Mouse (Mus musculus): ENCODE results near the gene Pum1. TPM values are rescaled to one million over a fixed set of nuclear protein-coding genes. Genes with fewer than 3 reads are reported as not detected.

Gene Pum1
- polyA plus RNA-seq, 1 experiment from 2014 or later = 70.4 TPM

- Histone ChIP-seq H3K4me1 (ENCODE audit: control insufficient read depth, insufficient read depth, low read length) (no peaks in the 10 kb centered on the region), H3K4me3 (ENCODE audit: low read depth, low read length) (no peak overlapping the region), H3K27me3 (replicated peaks; ENCODE audit: control insufficient read depth, insufficient read depth, low read length) (no peaks in the 10 kb centered on the region), H3K4me2 (ENCODE audit: low read depth, low read length) (no peak overlapping the region), H3K36me3 (ENCODE audit: control insufficient read depth, insufficient read depth, low read length) (no peaks in the 10 kb centered on the region), H3K9me3 (ENCODE audit: control insufficient read depth, low read length) (no peaks in the 10 kb centered on the region), H3K27ac (replicated peaks; ENCODE audit: low read depth, low read length) (no peak overlapping the region), H3K9ac (ENCODE audit: low read depth, low read length) (no peak overlapping the region)
- DNase-seq (ENCODE audit: low spot score) = no peak
- no peak for ATAC-seq (ENCODE audit: low read depth)
- 69% methylated on average over 7 of the region's 7 CpGs for WGBS
Measured at GRCm38 (mm10) chr4:130811385-130811784, 148.3 kb downstream of the Pum1 start.

GRCm38 (mm10) chr4:130813958-130814357, 150.8 kb downstream of the Pum1 start:
- Histone ChIP-seq H3K27me3 (replicated peaks; ENCODE audit: control insufficient read depth, insufficient read depth, low read length) (no peaks in the 10 kb centered on the region), H3K9me3 (ENCODE audit: control insufficient read depth, low read length) (no peaks in the 10 kb centered on the region), H3K27ac (replicated peaks; ENCODE audit: low read depth, low read length) (no peak overlapping the region), H3K9ac (ENCODE audit: low read depth, low read length) (no peak overlapping the region), H3K4me1 (ENCODE audit: control insufficient read depth, insufficient read depth, low read length) (no peaks in the 10 kb centered on the region), H3K36me3 (ENCODE audit: control insufficient read depth, insufficient read depth, low read length) (peaks cover 6% of the 10 kb centered on the region; the same call in 1 of the 2 replicates), H3K4me3 (ENCODE audit: low read depth, low read length) (no peak overlapping the region), H3K4me2 (ENCODE audit: low read depth, low read length) (no peak overlapping the region)
- 46% methylated on average over 2 of the region's 2 CpGs for WGBS
- DNase-seq (ENCODE audit: low spot score) (no peak), ATAC-seq (ENCODE audit: low read depth) (peak; percentile 51; the same call in 1 of the 2 replicates)

- ATAC-seq (ENCODE audit: low read depth) = peak; percentile 23; the same call in 1 of the 2 replicates
- H3K4me1 ChIP-seq (ENCODE audit: control insufficient read depth, insufficient read depth, low read length) = no peaks in the 10 kb centered on the region
- no peaks in the 10 kb centered on the region for H3K9me3 ChIP-seq (ENCODE audit: control insufficient read depth, low read length)
- 45% methylated on average over 8 of the region's 8 CpGs for WGBS
- peak; percentile 67 for DNase-seq (ENCODE audit: low spot score)
- H3K9ac ChIP-seq (ENCODE audit: low read depth, low read length) = no peak overlapping the region
- no peak overlapping the region for H3K4me2 ChIP-seq (ENCODE audit: low read depth, low read length)
- no peak overlapping the region for H3K27ac ChIP-seq (replicated peaks; ENCODE audit: low read depth, low read length)
- H3K27me3 ChIP-seq (replicated peaks; ENCODE audit: control insufficient read depth, insufficient read depth, low read length) = no peaks in the 10 kb centered on the region
- H3K4me3 ChIP-seq (ENCODE audit: low read depth, low read length) = no peak overlapping the region
- peaks cover 14% of the 10 kb centered on the region; the same call in 1 of the 2 replicates for H3K36me3 ChIP-seq (ENCODE audit: control insufficient read depth, insufficient read depth, low read length)
Measured at GRCm38 (mm10) chr4:130814742-130815330, 151.7 kb downstream of the Pum1 start.

- H3K36me3 ChIP-seq (ENCODE audit: control insufficient read depth, insufficient read depth, low read length) = peaks cover 18% of the 10 kb centered on the region
- no peak overlapping the region for H3K9ac ChIP-seq (ENCODE audit: low read depth, low read length)
- no peak for ATAC-seq (ENCODE audit: low read depth)
- no peak overlapping the region for H3K4me3 ChIP-seq (ENCODE audit: low read depth, low read length)
- no peaks in the 10 kb centered on the region for H3K4me1 ChIP-seq (ENCODE audit: control insufficient read depth, insufficient read depth, low read length)
- no peaks in the 10 kb centered on the region for H3K27me3 ChIP-seq (replicated peaks; ENCODE audit: control insufficient read depth, insufficient read depth, low read length)
- no peak for DNase-seq (ENCODE audit: low spot score)
- 69% methylated on average over 8 of the region's 8 CpGs for WGBS
- H3K4me2 ChIP-seq (ENCODE audit: low read depth, low read length) = no peak overlapping the region
- H3K9me3 ChIP-seq (ENCODE audit: control insufficient read depth, low read length) = no peaks in the 10 kb centered on the region
- H3K27ac ChIP-seq (replicated peaks; ENCODE audit: low read depth, low read length) = no peak overlapping the region
Measured at GRCm38 (mm10) chr4:130815860-130816259, 152.7 kb downstream of the Pum1 start.

GRCm38 (mm10) chr4:130819806-130820205, 156.7 kb downstream of the Pum1 start:
- WGBS = 85% methylated on average over 3 of the region's 3 CpGs
- Histone ChIP-seq H3K36me3 (ENCODE audit: control insufficient read depth, insufficient read depth, low read length) (peaks cover 51% of the 10 kb centered on the region), H3K4me3 (ENCODE audit: low read depth, low read length) (no peak overlapping the region), H3K27me3 (replicated peaks; ENCODE audit: control insufficient read depth, insufficient read depth, low read length) (no peaks in the 10 kb centered on the region), H3K4me2 (ENCODE audit: low read depth, low read length) (no peak overlapping the region), H3K9ac (ENCODE audit: low read depth, low read length) (no peak overlapping the region), H3K9me3 (ENCODE audit: control insufficient read depth, low read length) (no peaks in the 10 kb centered on the region), H3K27ac (replicated peaks; ENCODE audit: low read depth, low read length) (no peak overlapping the region), H3K4me1 (ENCODE audit: control insufficient read depth, insufficient read depth, low read length) (no peaks in the 10 kb centered on the region)
- DNase-seq (ENCODE audit: low spot score) (no peak), ATAC-seq (ENCODE audit: low read depth) (no peak)

- no peak for ATAC-seq (ENCODE audit: low read depth)
- Histone ChIP-seq H3K4me3 (ENCODE audit: low read depth, low read length) (no peak overlapping the region), H3K36me3 (ENCODE audit: control insufficient read depth, insufficient read depth, low read length) (peaks cover 51% of the 10 kb centered on the region), H3K27me3 (replicated peaks; ENCODE audit: control insufficient read depth, insufficient read depth, low read length) (no peaks in the 10 kb centered on the region), H3K4me1 (ENCODE audit: control insufficient read depth, insufficient read depth, low read length) (no peaks in the 10 kb centered on the region), H3K4me2 (ENCODE audit: low read depth, low read length) (no peak overlapping the region), H3K27ac (replicated peaks; ENCODE audit: low read depth, low read length) (no peak overlapping the region), H3K9me3 (ENCODE audit: control insufficient read depth, low read length) (no peaks in the 10 kb centered on the region), H3K9ac (ENCODE audit: low read depth, low read length) (no peak overlapping the region)
- DNase-seq (ENCODE audit: low spot score) = no peak
- 76% methylated on average over 7 of the region's 7 CpGs for WGBS
Measured at GRCm38 (mm10) chr4:130820594-130821255, 157.6 kb downstream of the Pum1 start.

- Histone ChIP-seq H3K27me3 (replicated peaks; ENCODE audit: control insufficient read depth, insufficient read depth, low read length) (no peaks in the 10 kb centered on the region), H3K4me1 (ENCODE audit: control insufficient read depth, insufficient read depth, low read length) (peaks cover 19% of the 10 kb centered on the region), H3K27ac (replicated peaks; ENCODE audit: low read depth, low read length) (peak overlapping the region; percentile 44; the same call in 1 of the 2 replicates), H3K4me2 (ENCODE audit: low read depth, low read length) (0 out of 2 replicates have a peak overlapping the region, but pooled peaks have one; percentile 15), H3K36me3 (ENCODE audit: control insufficient read depth, insufficient read depth, low read length) (peaks cover 5% of the 10 kb centered on the region; the same call in 1 of the 2 replicates), H3K4me3 (ENCODE audit: low read depth, low read length) (no peak overlapping the region), H3K9ac (ENCODE audit: low read depth, low read length) (peak overlapping the region; percentile 35; the same call in 1 of the 2 replicates), H3K9me3 (ENCODE audit: control insufficient read depth, low read length) (no peaks in the 10 kb centered on the region)
- DNase-seq (ENCODE audit: low spot score) = peak; percentile 75
- 12% methylated on average over 15 of the region's 18 CpGs for WGBS
- peak; percentile 73 for ATAC-seq (ENCODE audit: low read depth)
Measured at GRCm38 (mm10) chr4:130828851-130829673, 165.9 kb downstream of the Pum1 start.

Data from embryonic facial prominence, embryonic 14.5 days (tissue).